Mouse (Mus musculus) kidney, adult 11 months (tissue): Measurements from ENCODE around the gene Lonp2.
A peak's percentile ranks its signal among the peaks of the same experiment; 100 is the strongest.

Experiments used
- DNase-seq: peaks from one replicate; pipeline ENCODE4 v3.0.0; 2022

Gene Lonp2

GRCm38 (mm10) chr8:86719368-86719767, 95.5 kb downstream of the Lonp2 start:
- DNase-seq: no peak

- DNase-seq: no peak
These were observed 97.1 kb downstream of the Lonp2 start for GRCm38 (mm10) chr8:86720756-86721459.

GRCm38 (mm10) chr8:86721490-86721889, 97.6 kb downstream of the Lonp2 start:
- DNase-seq: no peak

DNA sequence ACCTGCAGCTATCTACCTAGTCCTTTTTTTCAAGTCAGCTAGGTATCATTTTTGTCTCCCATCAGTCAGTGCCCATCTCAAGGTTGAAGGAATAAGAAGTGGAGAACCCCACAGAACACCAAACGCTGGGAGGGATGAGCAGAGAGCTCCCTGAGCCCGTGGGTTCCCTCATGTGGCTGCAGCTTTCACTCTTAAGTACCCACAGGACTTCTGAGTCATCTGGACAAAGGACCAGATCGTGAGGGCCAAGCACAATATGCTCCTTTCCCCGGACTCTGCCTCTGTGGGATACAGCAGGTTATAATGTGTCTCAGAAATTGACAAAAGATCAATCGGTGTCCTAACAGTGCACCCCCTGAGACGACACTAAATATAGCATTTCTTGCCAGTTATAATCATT, 103.1 kb downstream of the Lonp2 start:
- no peak for DNase-seq

GRCm38 (mm10) chr8:86728224-86728950, 104.5 kb downstream of the Lonp2 start:
- DNase-seq: peak; percentile 47

GRCm38 (mm10) chr8:86730303-86730702, 106.5 kb downstream of the Lonp2 start:
- no peak for DNase-seq

DNA sequence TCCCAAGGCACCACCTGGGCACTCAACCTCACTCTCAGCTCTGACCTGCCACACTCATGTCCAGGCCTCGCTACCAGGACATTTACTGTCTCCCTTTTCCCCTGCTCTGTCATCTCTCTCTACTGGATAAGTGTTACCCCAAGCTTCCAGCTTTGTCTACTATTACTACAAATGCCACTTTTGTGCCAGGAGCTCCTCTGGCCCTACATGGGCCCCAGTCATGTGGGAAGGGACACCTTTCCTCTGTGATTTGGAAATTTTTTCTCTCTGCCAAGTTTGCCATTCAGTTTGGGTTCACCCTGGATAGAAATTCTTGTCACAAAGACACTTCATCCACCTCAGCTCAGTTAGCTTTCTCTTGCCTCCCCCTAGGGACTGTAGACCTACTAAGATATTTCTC, 107.0 kb downstream of the Lonp2 start:
- no peak for DNase-seq

- DNase-seq: peak; percentile 21
These were observed 110.3 kb downstream of the Lonp2 start for GRCm38 (mm10) chr8:86734171-86734570.

GRCm38 (mm10) chr8:86734954-86735353, 111.1 kb downstream of the Lonp2 start:
- DNase-seq: no peak

DNA sequence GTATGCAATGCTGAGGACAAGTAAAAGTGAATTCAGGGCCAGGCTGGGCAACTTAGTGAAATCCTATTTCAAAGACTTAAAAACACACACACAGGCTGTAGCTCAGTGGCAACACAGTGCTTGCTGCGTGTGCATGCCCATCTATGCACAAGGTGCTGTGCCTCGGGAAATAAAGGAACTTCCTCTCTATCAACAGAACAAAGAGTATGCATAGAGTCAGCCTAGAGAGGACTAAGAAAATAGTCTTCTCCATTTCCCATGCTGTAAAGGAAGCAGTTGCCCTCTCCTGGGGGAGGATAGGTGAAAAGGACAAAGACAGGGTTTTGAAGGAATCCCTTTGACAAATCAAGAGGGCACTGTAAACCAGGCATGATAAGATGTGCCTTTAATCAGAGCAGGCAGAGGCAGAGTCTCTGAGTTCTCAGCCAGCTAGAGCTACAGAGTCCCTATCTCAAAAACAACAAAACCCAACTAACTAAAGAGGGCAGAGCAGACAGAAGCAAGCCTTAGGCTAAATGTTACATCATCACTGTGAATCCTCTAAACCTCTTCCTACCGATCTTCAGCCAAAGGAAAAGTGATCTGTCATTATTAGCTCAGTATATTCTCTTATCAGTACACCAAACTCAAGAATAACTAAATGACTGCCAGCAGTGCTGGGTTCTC, 111.7 kb downstream of the Lonp2 start:
- DNase-seq: no peak

GRCm38 (mm10) chr8:86740899-86741298, 117.1 kb downstream of the Lonp2 start:
- no peak for DNase-seq

- no peak for DNase-seq
These were observed 117.8 kb downstream of the Lonp2 start for GRCm38 (mm10) chr8:86741627-86742026.

DNA sequence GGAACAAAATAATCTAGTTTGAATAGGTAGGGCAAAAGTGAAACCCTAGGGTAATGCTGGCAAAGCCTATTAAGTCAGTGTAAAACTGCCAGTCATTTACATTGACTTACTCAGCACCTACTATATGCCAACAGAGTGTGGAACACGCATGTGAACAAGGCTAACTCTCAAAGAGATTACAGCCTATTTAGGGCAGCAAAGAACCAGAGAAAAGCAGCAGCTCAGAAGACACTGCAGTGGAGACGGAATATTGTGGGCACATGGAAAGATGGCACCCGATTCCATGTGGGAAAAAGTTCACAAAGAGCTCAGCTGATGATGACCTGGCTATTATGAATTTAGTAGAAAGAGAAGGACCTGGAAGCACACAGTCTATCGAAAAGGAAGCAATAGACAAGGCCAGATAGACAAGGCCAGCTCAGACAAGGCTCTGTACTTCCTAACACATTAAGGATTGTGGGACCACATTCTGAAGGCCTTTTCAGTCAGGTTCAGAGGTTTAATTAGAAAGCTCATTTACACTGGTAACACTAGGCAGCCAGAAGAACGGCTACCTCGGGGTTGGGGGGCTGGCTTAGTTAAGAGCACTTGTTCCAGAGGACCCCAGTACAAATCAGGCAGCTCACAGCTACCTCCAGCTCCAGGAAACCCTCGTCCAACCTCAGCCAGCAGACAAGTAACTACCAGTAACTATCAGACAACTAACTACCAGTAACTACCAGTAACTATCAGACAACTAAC, 118.9 kb downstream of the Lonp2 start:
- no peak for DNase-seq

DNA sequence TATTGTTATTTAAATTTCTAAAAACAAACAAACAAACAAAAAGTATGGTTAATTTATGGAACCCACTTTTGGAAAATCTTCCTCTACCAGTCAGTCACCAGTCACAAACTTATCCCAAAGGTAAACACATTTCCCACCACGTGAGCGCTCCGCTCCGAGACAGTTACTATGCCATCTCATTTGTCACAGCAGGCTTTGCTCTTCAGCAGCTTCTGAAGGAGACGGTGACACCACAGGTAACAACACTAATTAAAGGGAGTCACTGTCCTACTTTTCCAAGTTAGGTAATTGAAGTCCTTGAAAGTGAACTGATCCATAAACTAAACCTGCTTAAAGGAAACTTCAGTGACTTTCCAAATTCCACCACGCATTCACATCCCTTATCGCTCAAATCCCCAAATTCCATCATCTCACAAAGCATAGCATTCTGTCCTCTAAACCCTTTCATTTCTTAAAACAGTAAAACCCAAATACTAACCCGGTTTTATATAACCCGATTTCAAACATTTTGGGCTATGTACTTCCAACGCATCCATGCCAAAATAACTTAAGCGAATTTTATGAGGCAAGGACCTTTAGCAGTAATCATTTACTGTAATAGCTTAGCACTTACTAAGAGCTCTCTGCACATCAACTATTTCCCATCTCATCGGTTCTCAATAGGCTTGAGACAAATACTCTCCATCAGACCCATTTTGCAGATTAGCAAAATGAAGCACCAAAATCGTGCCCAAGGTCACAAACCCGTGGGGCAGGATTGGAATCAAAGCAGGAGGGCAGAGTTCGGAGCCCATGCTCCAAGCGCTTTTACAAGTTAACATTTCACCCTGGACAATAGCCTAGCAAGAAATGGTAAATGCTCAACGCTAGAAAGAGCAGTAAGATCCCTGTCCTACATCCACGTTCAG, 120.7 kb downstream of the Lonp2 start:
- DNase-seq: no peak

GRCm38 (mm10) chr8:86745221-86745934, 121.5 kb downstream of the Lonp2 start, which contains the start of the genes Gm10638 and Siah1a:
TSS of gene Gm10638 (plus strand) at chr8:86745699.
TSS of gene Siah1a (minus strand) at chr8:86745934.
- peak; percentile 66 for DNase-seq

- DNase-seq: peak; percentile 92
These were observed 122.1 kb downstream of the Lonp2 start for GRCm38 (mm10) chr8:86745935-86746441.

DNA sequence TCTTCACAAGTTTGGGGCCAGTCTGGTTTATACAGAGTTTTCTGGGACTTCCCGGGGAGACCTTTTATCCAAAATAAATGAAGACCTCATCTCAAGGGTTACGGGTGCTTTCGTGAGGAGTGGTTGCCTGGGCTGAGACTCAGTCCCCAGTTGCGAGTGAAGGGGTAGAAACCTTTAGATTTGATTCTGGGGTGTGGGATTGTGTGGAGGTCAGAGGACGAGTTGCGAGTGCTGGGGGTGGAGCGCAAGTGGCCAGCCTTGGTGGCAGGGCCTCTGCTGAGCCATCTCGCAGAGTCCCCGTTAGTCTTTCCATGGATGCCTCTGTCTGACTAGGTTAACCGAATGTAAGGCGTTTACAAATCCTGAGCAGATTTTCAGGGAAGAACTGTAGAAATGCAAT, 122.7 kb downstream of the Lonp2 start:
- peak; percentile 15 for DNase-seq

- no peak for DNase-seq
These were observed 126.0 kb downstream of the Lonp2 start for GRCm38 (mm10) chr8:86749842-86750241.

DNA sequence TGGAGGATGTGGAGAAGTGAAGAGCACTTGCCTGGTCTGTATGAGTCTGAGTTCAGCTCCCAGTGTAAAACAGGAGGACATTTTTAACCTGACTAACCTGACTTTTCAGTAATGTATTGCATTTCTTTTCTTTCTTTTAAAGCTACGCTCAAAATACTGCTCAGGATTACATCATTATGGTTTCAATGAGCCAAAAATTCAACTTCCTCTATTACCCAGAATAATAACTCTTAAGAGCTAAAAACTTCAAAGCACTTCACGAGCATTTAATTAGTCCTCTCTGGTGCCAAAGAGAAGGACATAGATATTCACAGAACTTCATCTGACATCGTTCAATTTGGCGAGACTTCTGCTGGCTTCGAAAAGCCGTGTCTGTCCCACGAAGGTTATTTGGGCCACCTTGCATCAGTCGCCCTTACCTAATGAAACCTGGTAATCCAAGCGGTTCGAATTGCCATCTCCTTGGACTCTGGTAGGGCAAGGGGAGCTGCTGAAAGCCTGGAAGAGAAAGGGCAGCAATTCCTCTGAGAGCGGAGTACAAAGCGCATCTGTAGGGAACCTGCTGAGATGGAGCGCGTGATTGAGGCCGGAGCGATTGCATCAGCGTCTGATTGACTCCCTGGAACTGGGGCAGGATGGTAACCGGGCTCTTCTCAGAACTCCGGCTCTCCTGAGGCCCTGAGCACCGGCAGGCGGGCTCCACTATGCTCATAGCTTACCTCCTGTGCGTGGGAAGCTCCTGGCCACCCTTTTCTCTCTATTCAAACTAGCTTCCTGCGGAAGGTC, 133.3 kb downstream of the Lonp2 start:
- peak; percentile 62 for DNase-seq

GRCm38 (mm10) chr8:86758651-86759050, 134.8 kb downstream of the Lonp2 start:
- DNase-seq: no peak
